Comparison of ENCODE assay signal across 8 mouse cellular contexts in the genomic region with DNA sequence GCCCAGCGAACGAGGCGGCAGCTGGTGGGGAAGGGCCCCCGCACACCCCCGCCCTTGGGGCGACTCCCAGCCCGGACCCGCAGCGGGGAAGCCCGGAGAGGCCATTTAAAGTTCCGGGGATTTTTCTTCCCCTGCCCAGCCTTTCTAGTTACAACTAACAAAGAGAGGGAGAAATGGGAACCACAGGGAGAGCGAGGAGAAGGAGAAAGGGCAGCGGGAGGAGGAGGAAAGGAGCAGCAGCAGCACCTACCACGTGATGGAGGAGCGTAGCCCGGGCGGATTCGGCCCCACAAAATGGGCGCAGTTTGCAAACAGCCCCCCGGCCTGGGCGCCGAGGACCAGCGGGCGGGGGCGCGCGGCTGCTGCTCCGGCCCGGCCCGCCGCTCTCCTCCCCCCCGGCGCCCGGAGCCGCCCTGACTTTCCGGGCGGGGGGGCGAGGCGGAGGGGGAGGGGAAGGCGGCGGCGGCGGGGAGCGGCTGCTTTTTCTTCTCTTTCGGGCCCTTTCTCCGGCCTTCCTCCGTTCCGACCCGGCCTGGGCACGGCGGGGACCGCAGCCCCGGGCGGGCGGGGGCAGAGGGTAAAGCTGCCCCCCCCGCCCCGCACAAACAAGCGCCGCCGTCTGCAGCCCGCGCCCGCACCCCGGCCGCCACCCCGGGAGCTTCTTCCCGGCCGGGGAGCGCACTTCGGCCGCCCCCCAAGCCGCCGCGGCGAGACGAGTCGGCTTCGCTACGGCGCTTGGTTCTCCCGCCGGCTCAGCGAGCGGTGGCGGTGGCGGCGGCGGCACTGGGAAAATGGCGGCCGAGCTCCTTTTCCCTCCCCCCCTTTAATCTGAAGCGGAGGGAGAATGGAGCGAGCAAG. TPM values are rescaled to one million over a fixed set of nuclear protein-coding genes. Genes with fewer than 3 reads are reported as not detected.
DNase-seq lines count a peak whose midpoint lies in the region; ATAC-seq and TF ChIP-seq lines count a peak whose summit lies in the region.

No protein-coding gene starts in this region.

- H3K27ac ChIP-seq in forebrain, embryonic 12.5 days = peak overlapping the region; percentile 100
- peak overlapping the region; percentile 100 for H3K27ac ChIP-seq in heart, postnatal 0 days (ENCODE audit: low read depth)
- H3K27ac ChIP-seq in liver, embryonic 15.5 days (replicated peaks) = peak overlapping the region; percentile 99
- peak overlapping the region; percentile 100 for H3K27ac ChIP-seq in neural tube, embryonic 12.5 days
- H3K27ac ChIP-seq in stomach, postnatal 0 days (replicated peaks) = peak overlapping the region; percentile 100

- no peak for TF ChIP-seq CTCF in heart, postnatal 0 days (IDR thresholded peaks at IDR 0.05; ENCODE audit: low read depth)
- TF ChIP-seq CTCF in stomach, postnatal 0 days (IDR thresholded peaks at IDR 0.05; ENCODE audit: low read depth) = no peak

- H3K27me3 ChIP-seq in forebrain, embryonic 12.5 days = no peaks in the 10 kb centered on the region
- H3K27me3 ChIP-seq in heart, postnatal 0 days (ENCODE audit: control insufficient read depth, insufficient read depth, low read length) = no peaks in the 10 kb centered on the region
- H3K27me3 ChIP-seq in liver, embryonic 15.5 days = no peaks in the 10 kb centered on the region
- no peaks in the 10 kb centered on the region for H3K27me3 ChIP-seq in neural tube, embryonic 12.5 days (replicated peaks)
- no peaks in the 10 kb centered on the region for H3K27me3 ChIP-seq in stomach, postnatal 0 days (ENCODE audit: control insufficient read depth, insufficient read depth, low read length)

- under 1% methylated on average over 68 of the region's 92 CpGs for WGBS in forebrain, embryonic 12.5 days
- WGBS in heart, postnatal 0 days = 1% methylated on average over 48 of the region's 92 CpGs
- WGBS in liver, embryonic 15.5 days (ENCODE audit: insufficient replicate concordance) = under 1% methylated on average over 72 of the region's 92 CpGs
- under 1% methylated on average over 54 of the region's 92 CpGs for WGBS in neural tube, embryonic 12.5 days
- under 1% methylated on average over 35 of the region's 92 CpGs for WGBS in stomach, postnatal 0 days

- H3K4me3 ChIP-seq in forebrain, embryonic 12.5 days (replicated peaks) = peak overlapping the region; percentile 85
- H3K4me3 ChIP-seq in heart, postnatal 0 days (ENCODE audit: low read depth, low read length) = peak overlapping the region; percentile 85
- peak overlapping the region; percentile 96 for H3K4me3 ChIP-seq in liver, embryonic 15.5 days (replicated peaks)
- H3K4me3 ChIP-seq in neural tube, embryonic 12.5 days = peak overlapping the region; percentile 87
- H3K4me3 ChIP-seq in stomach, postnatal 0 days (ENCODE audit: low read depth, low read length) = peak overlapping the region; percentile 86

- no peak for TF ChIP-seq EP300 in heart, postnatal 0 days (IDR thresholded peaks at IDR 0.05; ENCODE audit: low read depth)
- no peak for TF ChIP-seq EP300 in stomach, postnatal 0 days (optimal IDR thresholded peaks at IDR 0.05)

- H3K36me3 ChIP-seq in forebrain, embryonic 12.5 days (replicated peaks) = no peaks in the 10 kb centered on the region
- H3K36me3 ChIP-seq in heart, postnatal 0 days (replicated peaks; ENCODE audit: control insufficient read depth, insufficient read depth, low read length) = no peaks in the 10 kb centered on the region
- H3K36me3 ChIP-seq in liver, embryonic 15.5 days (replicated peaks) = no peaks in the 10 kb centered on the region
- H3K36me3 ChIP-seq in neural tube, embryonic 12.5 days = no peaks in the 10 kb centered on the region
- no peaks in the 10 kb centered on the region for H3K36me3 ChIP-seq in stomach, postnatal 0 days (ENCODE audit: control insufficient read depth, insufficient read depth, low read length)

- peak overlapping the region; percentile 59 for H3K4me2 ChIP-seq in forebrain, embryonic 12.5 days
- H3K4me2 ChIP-seq in heart, postnatal 0 days (ENCODE audit: low read depth, low read length) = peak overlapping the region; percentile 84
- peak overlapping the region; percentile 80 for H3K4me2 ChIP-seq in liver, embryonic 15.5 days
- H3K4me2 ChIP-seq in neural tube, embryonic 12.5 days (replicated peaks) = peak overlapping the region; percentile 77
- H3K4me2 ChIP-seq in stomach, postnatal 0 days (replicated peaks; ENCODE audit: low read depth) = peak overlapping the region; percentile 58

- H3K4me1 ChIP-seq in forebrain, embryonic 12.5 days = peaks cover 18% of the 10 kb centered on the region
- peaks cover 21% of the 10 kb centered on the region; the same call in 1 of the 2 replicates for H3K4me1 ChIP-seq in heart, postnatal 0 days (ENCODE audit: control insufficient read depth, insufficient read depth)
- H3K4me1 ChIP-seq in liver, embryonic 15.5 days (replicated peaks) = peaks cover 41% of the 10 kb centered on the region
- no peaks in the 10 kb centered on the region; the same call in 1 of the 2 replicates for H3K4me1 ChIP-seq in neural tube, embryonic 12.5 days
- no peaks in the 10 kb centered on the region for H3K4me1 ChIP-seq in stomach, postnatal 0 days (replicated peaks; ENCODE audit: control insufficient read depth, insufficient read depth)

- H3K9ac ChIP-seq in forebrain, embryonic 12.5 days = peak overlapping the region; percentile 99
- H3K9ac ChIP-seq in heart, postnatal 0 days (replicated peaks; ENCODE audit: low read depth, low read length) = peak overlapping the region; percentile 99
- peak overlapping the region; percentile 99 for H3K9ac ChIP-seq in liver, embryonic 15.5 days
- peak overlapping the region; percentile 98 for H3K9ac ChIP-seq in neural tube, embryonic 12.5 days
- H3K9ac ChIP-seq in stomach, postnatal 0 days (ENCODE audit: low read length) = peak overlapping the region; percentile 100

- no peaks in the 10 kb centered on the region for H3K9me3 ChIP-seq in forebrain, embryonic 12.5 days
- H3K9me3 ChIP-seq in heart, postnatal 0 days (replicated peaks; ENCODE audit: control insufficient read depth, low read length) = no peaks in the 10 kb centered on the region
- no peaks in the 10 kb centered on the region for H3K9me3 ChIP-seq in liver, embryonic 15.5 days (replicated peaks)
- H3K9me3 ChIP-seq in neural tube, embryonic 12.5 days = no peaks in the 10 kb centered on the region
- no peaks in the 10 kb centered on the region for H3K9me3 ChIP-seq in stomach, postnatal 0 days (ENCODE audit: control insufficient read depth, low read length)

- DNase-seq in CD4-positive helper T cell, adult 2 months (ENCODE audit: low read depth, low spot score) = peak; percentile 71
- DNase-seq in c-Kit-positive CD71-positive TER-119-positive erythroid progenitor cells, embryonic 14.5 days (ENCODE audit: low spot score) = peak; percentile 72
- peak; percentile 95 for DNase-seq in heart, postnatal 0 days (ENCODE audit: low spot score)
- peak; percentile 78 to 86 for DNase-seq in kidney, postnatal 4 days
- DNase-seq in stomach, postnatal 0 days (ENCODE audit: low spot score) = peak; percentile 79

- ATAC-seq in forebrain, embryonic 12.5 days (ENCODE audit: low FRiP score) = peak; percentile 74
- ATAC-seq in heart, postnatal 0 days (ENCODE audit: insufficient read depth, low read depth) = peak; percentile 47
- peak; percentile 56 for ATAC-seq in liver, embryonic 15.5 days (ENCODE audit: insufficient read depth)
- ATAC-seq in neural tube, embryonic 12.5 days (ENCODE audit: low FRiP score, low read depth) = peak; percentile 63
- peak; percentile 67 for ATAC-seq in stomach, postnatal 0 days (ENCODE audit: low FRiP score, low TSS enrichment)

RNA-seq across cellular contexts. Expression of a gene that starts 27.0 kb away (rescaled TPM):
- polyA plus RNA-seq in forebrain, embryonic 12.5 days (2016; fragmentation: Nextera tagmentation; extraction: Ambion mirVana) = 34.9 and 36.2 TPM in 2 replicates
- 33.5 and 34.7 TPM in 2 replicates for total RNA-seq in heart, postnatal 0 days (2014; rRNA removed; ENCODE audit: low replicate concordance)
- polyA plus RNA-seq in heart, postnatal 0 days (2015; fragmentation: Nextera tagmentation; extraction: Ambion mirVana) = 7.5 and 8.3 TPM in 2 replicates
- 4.7 and 5.2 TPM in 2 replicates for polyA plus RNA-seq in liver, embryonic 15.5 days (2015; fragmentation: Nextera tagmentation; extraction: Ambion mirVana)
- 30.9 and 34.2 TPM in 2 replicates for polyA plus RNA-seq in neural tube, embryonic 12.5 days (2016; fragmentation: Nextera tagmentation; extraction: Ambion mirVana)
- 7.5 and 8.2 TPM in 2 replicates for polyA plus RNA-seq in stomach, postnatal 0 days (2015; fragmentation: Nextera tagmentation; extraction: Ambion mirVana)

Comparison
In these comparisons a context has a peak if more than half of its experiments do, and no peak if none do; other contexts are left out.
1. Peak in every context shown above with its lines: DNase-seq, ATAC-seq, H3K4me3 ChIP-seq and H3K27ac ChIP-seq.